Mouse (Mus musculus) central nervous system, embryonic 11.5 days (tissue): ENCODE measurements around the gene Zfp341. TPM values are rescaled to one million over a fixed set of nuclear protein-coding genes. Genes with fewer than 3 reads are reported as not detected.

ENCODE experiments used
- polyA plus RNA-seq: library from polyadenylated mRNA; depleted of rRNA; stranded (reverse); fragments of >200 nt; gene quantifications from 2 replicates; pipeline ENCODE4 v1.2.3, GENCODE M21; 2012; rRNA removed

Gene Zfp341
- 4.3 and 7.4 TPM in 2 replicates for polyA plus RNA-seq

DNA sequence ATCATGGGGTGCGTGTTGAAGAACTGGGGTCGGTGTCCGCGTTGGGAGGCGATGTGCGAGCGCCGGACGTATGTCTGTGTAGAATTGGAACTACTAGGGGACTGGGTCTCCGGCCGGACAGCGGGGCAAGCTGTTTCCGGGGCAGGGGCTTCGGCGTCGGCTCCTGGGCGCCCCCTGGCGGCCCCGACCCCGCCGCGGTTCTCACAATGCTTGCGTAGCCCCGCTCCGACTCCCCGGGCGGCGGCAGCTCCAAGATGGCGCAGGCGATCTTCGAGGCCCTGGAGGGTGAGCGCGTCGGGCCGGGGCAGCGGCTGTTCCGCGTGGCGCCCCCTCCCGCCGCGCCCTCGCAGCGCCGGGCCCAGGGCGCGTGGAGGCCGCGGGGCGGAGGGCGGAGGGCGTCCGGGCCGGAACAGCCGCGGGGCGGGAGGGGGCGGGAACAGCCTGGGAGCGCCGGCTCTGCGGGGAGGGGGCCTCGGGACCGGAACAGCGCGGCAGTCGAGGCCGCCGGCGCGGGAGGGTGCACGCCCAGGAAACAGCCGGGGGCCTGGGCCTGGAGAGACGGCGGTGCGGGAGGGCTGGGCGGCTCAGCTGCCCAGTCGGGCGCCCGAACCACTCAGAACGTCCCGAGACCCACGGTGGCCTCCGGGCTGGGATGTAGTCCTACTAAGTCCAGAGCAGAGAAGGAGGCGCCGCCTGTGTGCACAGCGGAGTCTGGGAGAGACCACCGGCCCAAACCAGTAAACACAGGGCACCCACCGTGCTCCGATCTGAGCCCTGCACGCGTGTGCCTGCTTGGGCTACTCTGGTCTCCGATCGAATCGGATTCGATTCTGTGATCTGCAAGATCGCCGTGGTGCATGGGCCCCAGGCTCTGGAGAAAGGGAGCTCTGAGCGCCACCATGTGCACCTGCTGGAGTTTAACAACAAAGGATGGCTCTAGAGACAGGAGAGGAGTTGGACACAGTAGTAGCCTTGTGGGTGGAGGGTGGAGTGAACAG, at the start of gene Zfp341, which contains the start of gene 4930519P11Rik:
Zfp341 (plus strand) TSS at position 180 of the 998 bp plus-strand sequence.
4930519P11Rik (minus strand) TSS at position 320 of the 998 bp plus-strand sequence.

DNA sequence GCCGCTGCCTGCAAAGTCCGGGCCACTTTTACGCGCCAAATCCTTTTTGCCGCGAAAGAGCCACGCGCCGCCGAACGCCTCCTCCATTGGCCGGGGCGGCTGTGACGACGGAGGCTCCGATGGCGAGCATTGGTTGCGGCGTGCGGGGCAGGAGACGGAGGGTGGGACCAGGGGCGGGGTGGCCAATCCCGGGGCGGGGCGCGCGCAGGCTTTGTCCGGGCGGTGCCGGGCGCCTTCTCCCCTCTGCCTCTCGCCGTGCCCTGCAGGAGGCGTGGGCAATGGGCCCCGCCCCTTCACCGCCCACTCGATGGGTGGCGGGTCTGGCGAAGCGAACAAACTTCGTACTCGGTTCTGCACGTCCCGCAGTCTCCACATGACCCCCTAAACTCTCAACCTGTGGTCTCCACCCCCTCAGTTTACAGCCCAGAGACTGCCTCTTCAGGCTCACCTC, 43.2 kb upstream of the Zfp341 start, which contains the start of gene E2f1:
E2f1 (minus strand) TSS at position 57 of the 451 bp plus-strand sequence.

DNA sequence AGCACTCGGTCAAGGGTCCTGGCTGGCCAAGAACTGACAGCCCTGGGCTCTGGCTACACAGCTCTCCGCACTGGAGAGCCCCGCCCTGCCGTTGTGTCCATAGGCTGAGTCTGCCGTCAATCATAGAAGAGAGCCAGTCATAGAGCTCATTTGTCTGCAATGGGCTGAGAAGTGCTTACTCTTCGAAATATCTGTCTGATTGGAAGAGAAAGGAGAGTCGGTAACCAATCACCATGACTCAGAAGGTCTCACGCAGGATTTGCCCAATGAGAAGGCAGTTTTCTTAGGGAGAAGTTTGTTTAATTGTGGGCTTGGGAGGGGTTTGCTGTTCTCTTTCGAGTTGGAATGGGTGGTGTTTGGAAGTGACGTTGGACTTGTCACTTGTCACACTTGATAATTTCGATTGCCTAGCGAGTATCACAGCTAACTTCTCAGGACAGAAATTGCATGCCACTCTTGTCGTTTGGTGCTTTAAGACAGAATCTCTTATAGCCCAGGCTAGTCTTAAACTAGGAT, 9.4 kb upstream of the Zfp341 start, which contains the start of gene Pxmp4:
Pxmp4 (minus strand) TSS at position 71 of the 516 bp plus-strand sequence.

DNA sequence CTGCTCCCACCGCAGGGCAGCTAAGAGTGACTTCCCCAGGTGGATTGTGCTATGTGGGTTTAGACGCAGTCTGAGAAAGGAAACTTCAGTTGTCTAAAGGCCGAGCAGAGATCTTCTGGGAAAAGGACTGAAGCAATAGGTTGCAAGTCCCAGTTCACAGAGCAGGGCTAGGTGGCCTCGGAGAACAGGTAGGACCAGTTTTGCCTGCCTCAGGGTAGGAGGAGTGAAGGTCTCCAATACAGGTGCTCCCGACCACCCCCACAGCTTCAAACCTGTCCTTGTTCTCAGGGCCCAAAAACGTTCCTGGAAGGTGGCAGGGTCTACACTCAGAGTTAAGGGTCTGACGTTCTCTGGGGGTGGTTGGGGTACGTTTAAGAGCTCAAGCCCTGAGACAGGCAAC, 38.3 kb downstream of the Zfp341 start, which contains the start of gene Chmp4b:
Chmp4b (plus strand) TSS at position 343 of the 400 bp plus-strand sequence.

Other genes with a start within 250 kb of the Zfp341 start
- 8.3 and 20.3 TPM in 2 replicates for gene Cdk5rap1, start 240.3 kb upstream of the Zfp341 start, polyA plus RNA-seq
- gene Snta1, start 205.2 kb upstream of the Zfp341 start, polyA plus RNA-seq = 6.9 and 7.2 TPM in 2 replicates
- 37.0 and 44.4 TPM in 2 replicates for gene Cbfa2t2, start 176.8 kb upstream of the Zfp341 start, polyA plus RNA-seq
- 0.88 and 2.4 TPM in 2 replicates for gene 1700003F12Rik, start 66.2 kb upstream of the Zfp341 start, polyA plus RNA-seq
- 0.04 and 0.05 TPM in 2 replicates for gene Actl10, start 61.5 kb upstream of the Zfp341 start, polyA plus RNA-seq
- gene Necab3, start 54.4 kb upstream of the Zfp341 start, polyA plus RNA-seq = 6.5 and 8.6 TPM in 2 replicates
- gene E2f1, start 43.4 kb upstream of the Zfp341 start, polyA plus RNA-seq = 50.5 and 65.5 TPM in 2 replicates
- gene Pxmp4, start 9.6 kb upstream of the Zfp341 start, polyA plus RNA-seq = 6.1 and 11.0 TPM in 2 replicates
- gene 4930519P11Rik, start 140 bp downstream of the Zfp341 start, polyA plus RNA-seq = 0.12 and 0.62 TPM in 2 replicates
- gene Chmp4b, start 38.4 kb downstream of the Zfp341 start, polyA plus RNA-seq = 172 and 326 TPM in 2 replicates
- not detected in 2 replicates for gene Gm14214, start 156.7 kb downstream of the Zfp341 start, polyA plus RNA-seq
- gene Raly, start 177.8 kb downstream of the Zfp341 start, polyA plus RNA-seq = 393 and 415 TPM in 2 replicates
- gene a, start 178.1 kb downstream of the Zfp341 start, polyA plus RNA-seq = 4.1 and 9.6 TPM in 2 replicates